Mouse (Mus musculus): ENCODE data around the gene Usp7.

- TF ChIP-seq POLR2A (IDR thresholded peaks at IDR 0.05; ENCODE audit: low read depth, low read length) (no peak), CTCF (conservative IDR thresholded peaks at IDR 0.05; ENCODE audit: insufficient read depth, insufficient read length, low read depth, low read length) (peak; percentile 34)
These were observed 36.8 kb upstream of the Usp7 start for GRCm38 (mm10) chr16:8828636-8829563.
